Mouse (Mus musculus) hematopoietic multipotent progenitor cell, adult 10-12 weeks (in vitro differentiated cells): ENCODE data around the gene Samd4b. TPM values are rescaled to one million over a fixed set of nuclear protein-coding genes. Genes with fewer than 3 reads are reported as not detected.

ENCODE experiments used
- polyA plus RNA-seq: library from polyadenylated mRNA; stranded (reverse); fragments of >175 nt; gene quantifications from 2 replicates; pipeline ENCODE4 v1.2.3, GENCODE M21; 2012; ENCODE audit warnings: low replicate concordance

Samd4b gene
- polyA plus RNA-seq, result 102 and 209 TPM in 2 replicates

GRCm38 (mm10) chr7:28597642-28598446 lies at the start of gene Samd4b, which contains the start of gene Pak4:
Gene Samd4b (minus strand): TSS chr7:28598144.
Gene Pak4 (minus strand): TSS chr7:28598185.

GRCm38 (mm10) chr7:28631073-28631472 lies 33.1 kb upstream of the Samd4b start, which contains the start of gene Acp7:
Gene Acp7 (minus strand): TSS chr7:28631332.

GRCm38 (mm10) chr7:28547154-28547553 lies 50.8 kb downstream of the Samd4b start, which contains the start of gene Nccrp1:
Gene Nccrp1 (minus strand): TSS chr7:28547254.

GRCm38 (mm10) chr7:28540526-28540925 lies 57.4 kb downstream of the Samd4b start, which contains the start of gene Sycn:
Gene Sycn (plus strand): TSS chr7:28540885.

GRCm38 (mm10) chr7:28522536-28522935 lies 75.4 kb downstream of the Samd4b start, which contains the start of gene Ifnl3:
Gene Ifnl3 (plus strand): TSS chr7:28522836.

GRCm38 (mm10) chr7:28510405-28510974 lies 87.5 kb downstream of the Samd4b start, which contains the start of gene Ifnl2:
Gene Ifnl2 (minus strand): TSS chr7:28510455.

GRCm38 (mm10) chr7:28451531-28452360 lies 146.2 kb downstream of the Samd4b start, which contains the start of gene Lrfn1:
Gene Lrfn1 (plus strand): TSS chr7:28451980.

GRCm38 (mm10) chr7:28436932-28437570 lies 160.9 kb downstream of the Samd4b start, which contains the start of gene Gmfg:
Gene Gmfg (plus strand): TSS chr7:28437447.

GRCm38 (mm10) chr7:28392429-28393271 lies 205.3 kb downstream of the Samd4b start, which contains the start of the genes Med29 and Paf1:
Gene Med29 (minus strand): TSS chr7:28392708.
Gene Paf1 (plus strand): TSS chr7:28392951.

GRCm38 (mm10) chr7:28380237-28381016 lies 217.5 kb downstream of the Samd4b start, which contains the start of gene Zfp36:
Gene Zfp36 (minus strand): TSS chr7:28380253.

GRCm38 (mm10) chr7:28372251-28373108 lies 225.5 kb downstream of the Samd4b start, which contains the start of gene Plekhg2:
Gene Plekhg2 (minus strand): TSS chr7:28372599.

GRCm38 (mm10) chr7:28350155-28350883 lies 247.6 kb downstream of the Samd4b start, which contains the start of gene Rps16:
Gene Rps16 (plus strand): TSS chr7:28350652.

Other genes starting within 250 kb of the Samd4b start
- 312 and 2,158 TPM in 2 replicates for gene Rps16, start 247.5 kb downstream of the Samd4b start, polyA plus RNA-seq
- gene Plekhg2, start 225.5 kb downstream of the Samd4b start, polyA plus RNA-seq, result 115 and 200 TPM in 2 replicates
- gene Zfp36, start 217.9 kb downstream of the Samd4b start, polyA plus RNA-seq, result 449 and 1,114 TPM in 2 replicates
- gene Med29, start 205.4 kb downstream of the Samd4b start, polyA plus RNA-seq, result 8.5 and 10.2 TPM in 2 replicates
- gene Paf1, start 205.2 kb downstream of the Samd4b start, polyA plus RNA-seq, result 122 and 137 TPM in 2 replicates
- 16.0 and 30.0 TPM in 2 replicates for gene Gmfg, start 160.7 kb downstream of the Samd4b start, polyA plus RNA-seq
- 3.2 and 10.3 TPM in 2 replicates for gene Lrfn1, start 146.2 kb downstream of the Samd4b start, polyA plus RNA-seq
- gene Ifnl2, start 87.7 kb downstream of the Samd4b start, polyA plus RNA-seq, result not detected in 2 replicates
- gene Ifnl3, start 75.3 kb downstream of the Samd4b start, polyA plus RNA-seq, result not detected in 2 replicates
- 1.4 TPM in 1 of 2 replicates, not detected in the other for gene Sycn, start 57.3 kb downstream of the Samd4b start, polyA plus RNA-seq
- 1.1 and 2.7 TPM in 2 replicates for gene Nccrp1, start 50.9 kb downstream of the Samd4b start, polyA plus RNA-seq
- gene Pak4, start within 50 bp of the Samd4b start, polyA plus RNA-seq, result 31.7 and 62.2 TPM in 2 replicates
- not detected in 2 replicates for gene Acp7, start 33.2 kb upstream of the Samd4b start, polyA plus RNA-seq
- gene Fbxo27, start 94.7 kb upstream of the Samd4b start, polyA plus RNA-seq, result 1.7 and 3.7 TPM in 2 replicates
- 5.3 and 10.8 TPM in 2 replicates for gene Fbxo17, start 118.7 kb upstream of the Samd4b start, polyA plus RNA-seq
- 101 and 240 TPM in 2 replicates for gene Mrps12, start 143.7 kb upstream of the Samd4b start, polyA plus RNA-seq
- gene Sars2, start 143.8 kb upstream of the Samd4b start, polyA plus RNA-seq, result 31.9 and 34.0 TPM in 2 replicates
- gene Ccer2, start 158.0 kb upstream of the Samd4b start, polyA plus RNA-seq, result not detected in 2 replicates
- 147 and 155 TPM in 2 replicates for gene Sirt2, start 168.6 kb upstream of the Samd4b start, polyA plus RNA-seq
- gene Nfkbib, start 169.4 kb upstream of the Samd4b start, polyA plus RNA-seq, result 141 and 276 TPM in 2 replicates
- gene Rinl, start 190.8 kb upstream of the Samd4b start, polyA plus RNA-seq, result 181 and 415 TPM in 2 replicates
- 330 and 575 TPM in 2 replicates for gene Hnrnpl, start 210.4 kb upstream of the Samd4b start, polyA plus RNA-seq
- 11.3 and 45.0 TPM in 2 replicates for gene Ech1, start 227.1 kb upstream of the Samd4b start, polyA plus RNA-seq
- gene Lgals4, start 235.7 kb upstream of the Samd4b start, polyA plus RNA-seq, result 3.5 and 5.1 TPM in 2 replicates